Mouse (Mus musculus): Measurements from ENCODE around the gene Gm19965. TPM values are rescaled to one million over a fixed set of nuclear protein-coding genes. Genes with fewer than 3 reads are reported as not detected.

Gene Gm19965
- polyA plus RNA-seq (2012; ENCODE audit: low replicate concordance), result not detected in 2 replicates

DNA sequence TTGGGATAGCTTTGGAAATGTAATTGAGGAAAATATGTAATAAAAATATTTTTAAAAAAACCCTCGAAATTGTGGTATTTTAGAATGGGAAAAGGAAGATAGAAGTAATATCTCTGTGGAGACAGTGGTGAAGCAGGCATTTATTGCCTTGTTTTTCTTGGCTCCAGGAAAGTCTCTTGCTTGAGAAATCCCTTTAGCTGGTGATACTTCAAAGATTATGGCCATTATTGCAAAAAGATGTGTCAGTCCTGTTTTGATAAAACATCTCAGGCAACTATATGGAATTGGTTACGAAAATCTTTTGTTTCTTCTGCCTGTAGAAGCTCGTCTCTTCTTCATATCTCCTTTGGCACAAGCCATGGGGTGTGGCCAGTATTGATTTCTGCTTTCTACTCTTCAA lies at the start of gene Gm19965:
Gm19965 (plus strand) TSS at position 301 of the 400 bp plus-strand sequence.

